Mouse (Mus musculus) E14TG2a.4 (cell line): ENCODE results near the gene Gm20696.

ENCODE experiments used
- H3K27me3 ChIP-seq: 2 replicates; pipeline ENCODE4 v1.6.1; 2014; ENCODE audit warnings: low read length, control low read depth; ENCODE audit not compliant: insufficient read depth
- H3K36me3 ChIP-seq: 2 replicates; pipeline ENCODE4 v1.6.1; 2014; ENCODE audit warnings: low read length, control low read depth; ENCODE audit not compliant: insufficient read depth
- H3K4me1 ChIP-seq: replicated peaks from 2 replicates; pipeline ENCODE4 v1.6.1; 2014; ENCODE audit warnings: low read depth, low read length, control low read depth
- H3K4me3 ChIP-seq: replicated peaks from 2 replicates; pipeline ENCODE4 v1.5.1; 2014; ENCODE audit warnings: mild to moderate bottlenecking, low read length
- H3K9me3 ChIP-seq: 2 replicates; pipeline ENCODE4 v1.6.1; 2014; ENCODE audit warnings: low read length, control low read depth
- CTCF ChIP-seq: conservative IDR thresholded peaks from 2 replicates; pipeline ENCODE4 v1.5.1; 2014; ENCODE audit warnings: low read length
- NANOG ChIP-seq: IDR thresholded peaks from 2 replicates; pipeline ENCODE4 v1.6.1; 2014; ENCODE audit warnings: borderline replicate concordance, low read length, mixed read lengths
- POU5F1 ChIP-seq: IDR thresholded peaks from 2 replicates; pipeline ENCODE4 v1.6.1; 2014; ENCODE audit warnings: low read length, borderline replicate concordance

The Gm20696 gene

GRCm38 (mm10) chr6:99260941-99261736, 405.5 kb downstream of the Gm20696 start:
- H3K27me3 ChIP-seq, result peaks cover 10% of the 10 kb centered on the region; the same call in 1 of the 2 replicates

GRCm38 (mm10) chr6:99258346-99258745, 408.3 kb downstream of the Gm20696 start:
- Histone ChIP-seq H3K9me3 (no peaks in the 10 kb centered on the region), H3K27me3 (no peaks in the 10 kb centered on the region), H3K36me3 (no peaks in the 10 kb centered on the region), H3K4me3 (no peak overlapping the region), H3K4me1 (peaks cover 6% of the 10 kb centered on the region; the same call in 1 of the 2 replicates)
- TF ChIP-seq CTCF (no peak), POU5F1 (no peak), NANOG (no peak)

More at GRCm38 (mm10) chr6:99260941-99261736, 405.5 kb downstream of the Gm20696 start:
- H3K36me3 ChIP-seq, result no peaks in the 10 kb centered on the region
- no peak overlapping the region for H3K4me3 ChIP-seq
- TF ChIP-seq POU5F1, result no peak
- no peak for TF ChIP-seq NANOG
- no peak for TF ChIP-seq CTCF
- H3K4me1 ChIP-seq, result peaks cover 34% of the 10 kb centered on the region
- no peaks in the 10 kb centered on the region for H3K9me3 ChIP-seq

- Histone ChIP-seq H3K27me3 (no peaks in the 10 kb centered on the region), H3K9me3 (no peaks in the 10 kb centered on the region), H3K4me3 (no peak overlapping the region), H3K4me1 (0 out of 2 replicates have a peak, but pooled peaks cover 2% of the 10 kb centered on the region), H3K36me3 (no peaks in the 10 kb centered on the region)
- TF ChIP-seq CTCF (no peak), NANOG (no peak)
These were observed 408.9 kb downstream of the Gm20696 start for GRCm38 (mm10) chr6:99257676-99258075.

GRCm38 (mm10) chr6:99253331-99253730, 413.3 kb downstream of the Gm20696 start:
- Histone ChIP-seq H3K9me3 (no peaks in the 10 kb centered on the region), H3K27me3 (no peaks in the 10 kb centered on the region), H3K36me3 (no peaks in the 10 kb centered on the region), H3K4me1 (no peaks in the 10 kb centered on the region), H3K4me3 (no peak overlapping the region)
- no peak for TF ChIP-seq CTCF
- no peak for TF ChIP-seq NANOG
- no peak for TF ChIP-seq POU5F1

GRCm38 (mm10) chr6:99252816-99253215, 413.8 kb downstream of the Gm20696 start:
- H3K4me1 ChIP-seq, result no peaks in the 10 kb centered on the region
- no peaks in the 10 kb centered on the region for H3K36me3 ChIP-seq
- H3K27me3 ChIP-seq, result no peaks in the 10 kb centered on the region
- no peak overlapping the region for H3K4me3 ChIP-seq
- H3K9me3 ChIP-seq, result no peaks in the 10 kb centered on the region
- no peak for TF ChIP-seq NANOG
- TF ChIP-seq CTCF, result no peak
- no peak for TF ChIP-seq POU5F1

- Histone ChIP-seq H3K4me1 (no peaks in the 10 kb centered on the region), H3K36me3 (no peaks in the 10 kb centered on the region), H3K27me3 (no peaks in the 10 kb centered on the region), H3K9me3 (no peaks in the 10 kb centered on the region), H3K4me3 (no peak overlapping the region)
- TF ChIP-seq POU5F1 (no peak), NANOG (no peak), CTCF (no peak)
These were observed 414.7 kb downstream of the Gm20696 start for GRCm38 (mm10) chr6:99251924-99252323.

- Histone ChIP-seq H3K4me3 (no peak overlapping the region), H3K9me3 (no peaks in the 10 kb centered on the region), H3K36me3 (no peaks in the 10 kb centered on the region), H3K27me3 (no peaks in the 10 kb centered on the region), H3K4me1 (no peaks in the 10 kb centered on the region)
- TF ChIP-seq CTCF, result no peak
- no peak for TF ChIP-seq POU5F1
- no peak for TF ChIP-seq NANOG
These were observed 415.4 kb downstream of the Gm20696 start for GRCm38 (mm10) chr6:99251222-99251621.

- Histone ChIP-seq H3K4me3 (no peak overlapping the region), H3K27me3 (no peaks in the 10 kb centered on the region), H3K36me3 (no peaks in the 10 kb centered on the region), H3K4me1 (no peaks in the 10 kb centered on the region), H3K9me3 (no peaks in the 10 kb centered on the region)
- TF ChIP-seq NANOG, result no peak
- TF ChIP-seq CTCF, result no peak
- no peak for TF ChIP-seq POU5F1
These were observed 417.0 kb downstream of the Gm20696 start for GRCm38 (mm10) chr6:99249496-99250030.

- no peak overlapping the region for H3K4me3 ChIP-seq
- peaks cover 1% of the 10 kb centered on the region for H3K9me3 ChIP-seq
- no peaks in the 10 kb centered on the region for H3K4me1 ChIP-seq
- no peaks in the 10 kb centered on the region for H3K36me3 ChIP-seq
- TF ChIP-seq NANOG, result no peak
- TF ChIP-seq CTCF, result no peak
- TF ChIP-seq POU5F1, result no peak
- H3K27me3 ChIP-seq, result no peaks in the 10 kb centered on the region
These were observed 418.2 kb downstream of the Gm20696 start for GRCm38 (mm10) chr6:99248396-99248795.
